Mouse (Mus musculus): ENCODE results near the gene Tgfbrap1. TPM values are rescaled to one million over a fixed set of nuclear protein-coding genes. Genes with fewer than 3 reads are reported as not detected.
"Not testable (repeated sequence)": the region's sequence is repeated elsewhere in the genome, so short reads cannot be mapped to it uniquely, and the experiment has no call there.

Gene Tgfbrap1
- total and polyA plus RNA-seq, 3 experiments = 11.2 to 14.5 (median 13.9) TPM

DNA sequence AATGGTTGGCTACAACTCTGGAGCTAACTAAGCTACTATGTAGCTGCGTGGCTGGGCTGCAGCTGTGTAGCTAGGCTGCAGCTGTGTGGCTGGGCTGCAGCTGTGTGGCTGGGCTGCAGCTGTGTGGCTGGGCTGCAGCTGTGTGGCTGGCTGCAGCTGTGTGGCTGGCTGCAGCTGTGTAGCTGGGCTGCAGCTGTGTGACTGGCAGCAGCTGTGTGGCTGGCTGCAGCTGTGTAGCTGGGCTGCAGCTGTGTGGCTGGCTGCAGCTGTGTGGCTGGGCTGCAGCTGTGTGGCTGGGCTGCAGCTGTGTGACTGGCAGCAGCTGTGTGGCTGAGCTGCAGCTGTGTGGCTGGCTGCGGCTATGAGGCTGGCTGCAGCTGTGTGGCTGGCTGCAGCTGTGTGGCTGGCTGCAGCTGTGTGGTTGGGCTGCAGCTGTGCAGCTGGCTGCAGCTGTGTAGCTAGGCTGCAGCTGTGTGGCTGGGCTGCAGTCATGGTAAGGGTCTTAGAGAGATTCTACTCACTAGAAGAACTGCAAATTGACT is 38.1 kb upstream of the Tgfbrap1 start:
- H3K4me3 ChIP-seq; intact Hi-C loops (cut with DNase I); H3K27me3 ChIP-seq (ENCODE audit: control insufficient read depth, insufficient read depth, low read length); H3K27ac ChIP-seq; H3K4me1 ChIP-seq (ENCODE audit: control insufficient read depth, insufficient read depth, low read length); H3K79me2 ChIP-seq (replicated peaks; ENCODE audit: control insufficient read depth, insufficient read depth, low read length); H3K9ac ChIP-seq (ENCODE audit: low read depth, low read length): not testable (repeated sequence)
- peaks cover 19% of the 10 kb centered on the region for H3K36me3 ChIP-seq (ENCODE audit: control insufficient read depth, insufficient read depth, low read length)
- DNase-seq = peak in 1 of 2 experiments; percentile 13
- peak; percentile 2; the same call in 1 of the 2 replicates for TF ChIP-seq EP300 (IDR thresholded peaks at IDR 0.05; ENCODE audit: insufficient read depth, low read depth, low read length)
- WGBS = 73% methylated on average over 2 of the region's 2 CpGs

DNA sequence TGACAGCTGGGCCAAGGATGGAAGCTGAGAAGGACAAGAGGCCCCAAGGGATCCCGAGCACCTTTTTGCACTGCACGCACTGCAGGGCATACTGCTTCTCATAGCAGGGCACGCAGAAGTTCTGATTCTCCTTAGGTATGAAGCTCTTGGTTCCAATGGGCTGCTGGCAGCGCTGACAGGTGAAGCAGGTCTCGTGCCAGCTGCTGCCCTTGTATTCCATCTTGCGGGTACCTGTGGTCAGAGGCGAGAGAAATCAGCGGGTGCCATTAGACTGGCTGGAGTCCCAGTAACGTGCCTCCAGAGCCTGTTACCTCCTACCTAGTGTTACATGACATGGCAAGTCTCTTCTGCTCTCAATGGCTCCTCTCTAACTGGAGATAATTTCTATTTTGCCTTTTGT is 33.2 kb upstream of the Tgfbrap1 start:
- Histone ChIP-seq H3K79me2 (replicated peaks; ENCODE audit: control insufficient read depth, insufficient read depth, low read length) (no peaks in the 10 kb centered on the region), H3K4me1 (ENCODE audit: control insufficient read depth, insufficient read depth, low read length) (no peaks in the 10 kb centered on the region; the same call in 1 of the 2 replicates), H3K9ac (ENCODE audit: low read depth, low read length) (no peak overlapping the region), H3K4me3 (no peak overlapping the region), H3K27me3 (ENCODE audit: control insufficient read depth, insufficient read depth, low read length) (no peaks in the 10 kb centered on the region), H3K27ac (no peak overlapping the region), H3K36me3 (ENCODE audit: control insufficient read depth, insufficient read depth, low read length) (peaks cover 21% of the 10 kb centered on the region)
- no peak for DNase-seq
- intact Hi-C loops (cut with DNase I) = no loop called here
- TF ChIP-seq CTCF (IDR thresholded peaks at IDR 0.05) (no peak), POLR2A (IDR thresholded peaks at IDR 0.05; ENCODE audit: insufficient read depth, low read depth, low read length) (peak; percentile 27; the same call in 1 of the 2 replicates)
- WGBS = 64% methylated on average over 9 of the region's 9 CpGs

DNA sequence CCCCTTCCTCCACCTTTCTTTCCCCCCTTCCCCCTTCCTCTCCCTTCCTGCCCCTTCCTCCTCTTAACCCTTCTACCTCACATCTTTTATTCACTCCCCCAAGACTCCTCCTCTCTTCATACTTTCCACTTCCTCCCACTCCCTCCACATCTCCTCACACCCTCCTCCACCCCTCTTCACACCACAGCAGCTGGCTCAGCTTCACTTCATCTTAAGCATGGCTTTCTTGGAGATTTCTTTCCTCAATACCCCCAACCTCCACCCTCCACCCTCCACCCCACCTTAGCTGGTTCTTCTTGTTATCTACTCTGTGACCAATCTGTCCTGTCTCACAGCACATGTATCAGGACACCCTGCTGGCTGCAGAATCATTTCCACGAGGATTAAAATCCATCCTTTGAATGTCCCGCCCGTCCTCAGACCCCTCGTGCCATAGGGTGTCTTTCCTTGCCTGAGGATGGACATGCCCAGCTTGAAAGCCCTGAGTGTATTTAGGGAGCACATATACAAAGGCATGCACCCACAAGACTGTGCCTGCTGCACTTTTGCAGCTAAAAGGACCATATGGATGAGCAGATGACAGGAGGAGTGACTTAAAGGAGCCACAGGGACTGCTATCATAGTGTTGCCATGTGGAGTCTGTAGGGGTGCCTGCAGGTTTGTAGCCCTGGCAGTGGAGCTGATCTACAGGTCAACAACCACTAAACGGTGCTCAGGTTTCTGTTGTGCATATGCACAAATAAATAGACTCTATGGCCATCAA is 32.0 kb upstream of the Tgfbrap1 start:
- intact Hi-C loops (cut with DNase I) = no loop called here
- H3K4me1 ChIP-seq (ENCODE audit: control insufficient read depth, insufficient read depth, low read length) = no peaks in the 10 kb centered on the region; the same call in 1 of the 2 replicates
- peaks cover 20% of the 10 kb centered on the region for H3K36me3 ChIP-seq (ENCODE audit: control insufficient read depth, insufficient read depth, low read length)
- no peak for DNase-seq
- H3K9ac ChIP-seq (ENCODE audit: low read depth, low read length) = no peak overlapping the region
- H3K79me2 ChIP-seq (replicated peaks; ENCODE audit: control insufficient read depth, insufficient read depth, low read length) = no peaks in the 10 kb centered on the region
- 57% methylated on average over 5 of the region's 5 CpGs for WGBS
- TF ChIP-seq EP300 (IDR thresholded peaks at IDR 0.05; ENCODE audit: insufficient read depth, low read depth, low read length) (0 out of 2 replicates have a peak, but pooled peaks have one; percentile 6), CTCF (IDR thresholded peaks at IDR 0.05) (no peak)
- H3K27me3 ChIP-seq (ENCODE audit: control insufficient read depth, insufficient read depth, low read length) = no peaks in the 10 kb centered on the region
- H3K4me3 ChIP-seq = no peak overlapping the region
- H3K27ac ChIP-seq = no peak overlapping the region

DNA sequence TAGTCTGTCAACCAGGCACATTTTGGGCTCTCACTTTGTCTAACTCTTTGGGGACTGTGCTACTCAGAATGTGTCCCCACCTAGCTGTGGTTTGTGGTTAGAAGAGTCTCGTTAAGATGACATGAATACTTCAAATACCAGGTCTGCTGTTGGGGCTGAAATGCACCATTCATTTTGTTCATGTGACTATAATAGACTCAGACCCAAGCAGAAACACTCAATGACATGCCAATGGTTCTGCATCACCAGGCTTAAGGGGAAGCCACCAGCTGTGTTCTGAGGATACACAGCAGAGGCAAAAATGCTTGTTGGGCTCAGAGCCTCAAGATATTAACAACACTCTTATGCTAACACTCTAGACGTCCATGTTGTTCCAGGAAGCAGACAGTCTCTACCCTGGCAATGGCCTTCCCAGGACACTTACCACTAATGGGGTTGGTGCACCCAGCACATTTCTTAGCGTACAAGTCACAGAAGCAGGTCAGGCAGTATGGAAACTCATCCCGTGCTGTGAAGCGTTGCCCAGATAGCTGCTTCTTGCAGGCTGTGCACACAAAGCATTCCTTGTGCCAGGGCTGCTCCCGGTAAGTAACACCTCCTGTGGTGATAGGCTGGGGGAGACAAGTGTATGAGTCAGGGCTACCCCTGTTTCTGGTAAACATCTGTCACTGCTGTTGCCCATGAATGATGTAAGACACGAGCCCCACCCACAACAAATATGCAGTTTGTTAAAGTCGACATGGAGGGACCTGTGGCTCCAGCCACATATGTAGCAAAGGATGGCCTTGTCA is 29.6 kb upstream of the Tgfbrap1 start:
- Histone ChIP-seq H3K4me3 (no peak overlapping the region), H3K4me1 (ENCODE audit: control insufficient read depth, insufficient read depth, low read length) (no peaks in the 10 kb centered on the region; the same call in 1 of the 2 replicates), H3K9ac (ENCODE audit: low read depth, low read length) (no peak overlapping the region), H3K79me2 (replicated peaks; ENCODE audit: control insufficient read depth, insufficient read depth, low read length) (no peaks in the 10 kb centered on the region), H3K27me3 (ENCODE audit: control insufficient read depth, insufficient read depth, low read length) (no peaks in the 10 kb centered on the region), H3K36me3 (ENCODE audit: control insufficient read depth, insufficient read depth, low read length) (peaks cover 15% of the 10 kb centered on the region), H3K27ac (no peak overlapping the region)
- WGBS = 42% methylated on average over 8 of the region's 8 CpGs
- no peak for DNase-seq
- intact Hi-C loops (cut with DNase I) = no loop called here
- TF ChIP-seq EP300 (IDR thresholded peaks at IDR 0.05; ENCODE audit: insufficient read depth, low read depth, low read length) (peak; percentile 65; the same call in 1 of the 2 replicates), POLR2A (IDR thresholded peaks at IDR 0.05; ENCODE audit: insufficient read depth, low read depth, low read length) (peak; percentile 44), CTCF (IDR thresholded peaks at IDR 0.05) (no peak)

DNA sequence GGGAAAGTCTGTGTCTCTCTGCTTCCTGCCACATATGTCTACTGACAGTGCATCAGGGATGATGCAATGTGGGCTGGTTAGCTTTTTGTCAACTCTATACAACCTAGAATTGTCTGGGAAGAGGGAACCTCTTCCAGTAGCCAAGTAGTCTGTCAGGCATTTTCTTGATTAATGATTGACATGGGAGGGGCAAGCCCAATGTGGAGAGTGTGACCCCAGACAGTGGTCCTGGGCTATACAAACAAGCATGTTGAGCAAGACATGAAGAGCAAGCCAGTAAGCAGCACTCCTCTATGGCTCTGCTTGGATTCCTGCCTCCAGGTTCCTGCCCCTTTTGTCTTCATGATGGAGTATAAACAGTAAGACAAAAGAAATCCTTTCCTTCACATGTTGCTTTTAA is 28.8 kb upstream of the Tgfbrap1 start:
- intact Hi-C loops (cut with DNase I) = no loop called here
- no peak overlapping the region for H3K4me3 ChIP-seq
- no peaks in the 10 kb centered on the region; the same call in 1 of the 2 replicates for H3K4me1 ChIP-seq (ENCODE audit: control insufficient read depth, insufficient read depth, low read length)
- no peak overlapping the region for H3K27ac ChIP-seq
- no peaks in the 10 kb centered on the region for H3K27me3 ChIP-seq (ENCODE audit: control insufficient read depth, insufficient read depth, low read length)
- DNase-seq = no peak
- TF ChIP-seq EP300 (IDR thresholded peaks at IDR 0.05; ENCODE audit: insufficient read depth, low read depth, low read length) = no peak
- no peak for TF ChIP-seq CTCF (IDR thresholded peaks at IDR 0.05)
- TF ChIP-seq POLR2A (IDR thresholded peaks at IDR 0.05; ENCODE audit: insufficient read depth, low read depth, low read length) = no peak
- H3K9ac ChIP-seq (ENCODE audit: low read depth, low read length) = no peak overlapping the region
- peaks cover 12% of the 10 kb centered on the region for H3K36me3 ChIP-seq (ENCODE audit: control insufficient read depth, insufficient read depth, low read length)
- no peaks in the 10 kb centered on the region for H3K79me2 ChIP-seq (replicated peaks; ENCODE audit: control insufficient read depth, insufficient read depth, low read length)

DNA sequence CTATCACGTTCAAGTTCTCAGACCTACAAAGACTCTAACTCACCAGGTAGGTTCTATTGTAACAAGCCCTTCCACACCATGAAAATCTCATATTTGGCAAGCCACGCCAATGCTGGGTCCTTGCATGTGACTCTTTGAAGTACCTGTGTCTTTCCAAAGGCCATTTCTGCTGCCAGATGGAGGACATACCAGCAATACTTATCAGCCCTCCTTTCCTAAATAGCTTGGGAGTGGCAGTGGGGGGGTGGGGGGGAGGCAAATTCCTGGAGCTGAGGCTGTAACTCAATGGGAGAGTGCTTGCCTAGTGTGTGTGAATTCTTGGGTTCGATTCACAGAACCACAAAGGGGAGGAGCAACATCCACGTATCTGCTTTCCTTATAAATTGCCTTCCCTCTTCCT is 26.3 kb upstream of the Tgfbrap1 start:
- Histone ChIP-seq H3K36me3 (ENCODE audit: control insufficient read depth, insufficient read depth, low read length) (peaks cover 11% of the 10 kb centered on the region), H3K27ac (no peak overlapping the region; the same call in 1 of the 2 replicates), H3K79me2 (replicated peaks; ENCODE audit: control insufficient read depth, insufficient read depth, low read length) (no peaks in the 10 kb centered on the region), H3K27me3 (ENCODE audit: control insufficient read depth, insufficient read depth, low read length) (no peaks in the 10 kb centered on the region), H3K4me1 (ENCODE audit: control insufficient read depth, insufficient read depth, low read length) (no peaks in the 10 kb centered on the region), H3K9ac (ENCODE audit: low read depth, low read length) (no peak overlapping the region), H3K4me3 (no peak overlapping the region)
- no peak for TF ChIP-seq CTCF (IDR thresholded peaks at IDR 0.05)
- 0 out of 2 replicates have a peak, but pooled peaks have one; percentile 4 for TF ChIP-seq EP300 (IDR thresholded peaks at IDR 0.05; ENCODE audit: insufficient read depth, low read depth, low read length)
- intact Hi-C loops (cut with DNase I) = no loop called here
- WGBS = 60% methylated on average over 4 of the region's 4 CpGs
- DNase-seq = no peak
